Mouse (Mus musculus) kidney, adult 18-20 months (tissue): ENCODE results near the gene St7.

Experiments
- DNase-seq: peaks from one replicate; pipeline ENCODE4 v3.0.0; 2021

The St7 gene

GRCm38 (mm10) chr6:17828382-17828781 lies 135.6 kb downstream of the St7 start:
- no peak for DNase-seq

GRCm38 (mm10) chr6:17829981-17830380 lies 137.2 kb downstream of the St7 start:
- no peak for DNase-seq

GRCm38 (mm10) chr6:17834493-17834892 lies 141.8 kb downstream of the St7 start:
- DNase-seq = peak; percentile 65

GRCm38 (mm10) chr6:17835693-17836092 lies 143.0 kb downstream of the St7 start:
- DNase-seq = no peak

- DNase-seq = no peak
Observed at GRCm38 (mm10) chr6:17837676-17838075, 144.9 kb downstream of the St7 start.

GRCm38 (mm10) chr6:17840431-17840830 lies 147.7 kb downstream of the St7 start:
- no peak for DNase-seq

GRCm38 (mm10) chr6:17842759-17843158 lies 150.0 kb downstream of the St7 start:
- DNase-seq = peak; percentile 28

- DNase-seq = no peak
Observed at GRCm38 (mm10) chr6:17851316-17851715, 158.6 kb downstream of the St7 start.

GRCm38 (mm10) chr6:17853587-17854274 lies 161.0 kb downstream of the St7 start:
- no peak for DNase-seq

GRCm38 (mm10) chr6:17855616-17856015 lies 162.9 kb downstream of the St7 start:
- no peak for DNase-seq

- no peak for DNase-seq
Observed at GRCm38 (mm10) chr6:17859564-17859963, 166.8 kb downstream of the St7 start.

GRCm38 (mm10) chr6:17860463-17860862 lies 167.7 kb downstream of the St7 start:
- DNase-seq = no peak

- no peak for DNase-seq
Observed at GRCm38 (mm10) chr6:17867796-17868195, 175.1 kb downstream of the St7 start.

GRCm38 (mm10) chr6:17871831-17872372 lies 179.2 kb downstream of the St7 start:
- DNase-seq = no peak

- DNase-seq = no peak
Observed at GRCm38 (mm10) chr6:17875606-17876005, 182.9 kb downstream of the St7 start.

GRCm38 (mm10) chr6:17876023-17876613 lies 183.4 kb downstream of the St7 start:
- no peak for DNase-seq

- no peak for DNase-seq
Observed at GRCm38 (mm10) chr6:17876670-17877179, 184.0 kb downstream of the St7 start.

- no peak for DNase-seq
Observed at GRCm38 (mm10) chr6:17882943-17883342, 190.2 kb downstream of the St7 start.

- no peak for DNase-seq
Observed at GRCm38 (mm10) chr6:17887765-17888164, 195.0 kb downstream of the St7 start.

GRCm38 (mm10) chr6:17895562-17895961 lies 202.8 kb downstream of the St7 start:
- no peak for DNase-seq

GRCm38 (mm10) chr6:17898539-17898938 lies 205.8 kb downstream of the St7 start:
- DNase-seq = no peak

- DNase-seq = no peak
Observed at GRCm38 (mm10) chr6:17903355-17903754, 210.6 kb downstream of the St7 start.

GRCm38 (mm10) chr6:17905776-17906175 lies 213.0 kb downstream of the St7 start:
- DNase-seq = no peak

- DNase-seq = no peak
Observed at GRCm38 (mm10) chr6:17906289-17906688, 213.6 kb downstream of the St7 start.
